Mouse (Mus musculus): Measurements from ENCODE around the gene Bend7. TPM values are rescaled to one million over a fixed set of nuclear protein-coding genes. Genes with fewer than 3 reads are reported as not detected.

Bend7 gene
- total and polyA plus RNA-seq, 3 experiments, result not detected

GRCm38 (mm10) chr2:4782809-4783641, 65.4 kb downstream of the Bend7 start:
- Histone ChIP-seq H3K9me3 (replicated peaks; ENCODE audit: insufficient read depth, low read length) (no peaks in the 10 kb centered on the region), H3K27ac (ENCODE audit: control insufficient read depth, low read depth, low read length) (no peak overlapping the region), H3K9ac (ENCODE audit: control insufficient read depth, low read depth, low read length, poor library complexity, severe bottlenecking) (no peak overlapping the region), H3K4me3 (ENCODE audit: control insufficient read depth in 1 of 2, insufficient read depth in 1 of 2, low read depth in 2 of 2, low read length in 2 of 2) (no peak overlapping the region), H3K36me3 (ENCODE audit: control insufficient read depth in 1 of 2, insufficient read depth in 2 of 2, low read length in 2 of 2) (no peaks in the 10 kb centered on the region), H3K27me3 (ENCODE audit: control insufficient read depth in 1 of 2, insufficient read depth in 2 of 2, low read length in 2 of 2) (peaks cover 10 to 11% of the 10 kb centered on the region in 2 experiments), H3K4me1 (ENCODE audit: control insufficient read depth in 1 of 2, insufficient read depth in 2 of 2, low read length in 2 of 2) (no peaks in the 10 kb centered on the region), H3K79me2 (ENCODE audit: control insufficient read depth, insufficient read depth, low read length, poor library complexity) (no peaks in the 10 kb centered on the region)
- no peak for DNase-seq (ENCODE audit: low read depth, low spot score)
- TF ChIP-seq E2F4 (IDR thresholded peaks at IDR 0.05; ENCODE audit: borderline replicate concordance, low read depth, low read length) (no peak), ZKSCAN1 (IDR thresholded peaks at IDR 0.05; ENCODE audit: low read depth, low read length) (no peak), MYC (IDR thresholded peaks at IDR 0.05; ENCODE audit: low read depth, low read length) (no peak), MAX (IDR thresholded peaks at IDR 0.05; ENCODE audit: low read length) (no peak), ZMIZ1 (IDR thresholded peaks at IDR 0.05; ENCODE audit: low read depth, low read length) (no peak), SMC3 (IDR thresholded peaks at IDR 0.05; ENCODE audit: low read depth, low read length) (no peak), MAFK (IDR thresholded peaks at IDR 0.05; ENCODE audit: borderline replicate concordance, low read depth, low read length) (no peak), UBTF (IDR thresholded peaks at IDR 0.05; ENCODE audit: borderline replicate concordance, insufficient read depth, low read depth, low read length) (no peak)

DNA sequence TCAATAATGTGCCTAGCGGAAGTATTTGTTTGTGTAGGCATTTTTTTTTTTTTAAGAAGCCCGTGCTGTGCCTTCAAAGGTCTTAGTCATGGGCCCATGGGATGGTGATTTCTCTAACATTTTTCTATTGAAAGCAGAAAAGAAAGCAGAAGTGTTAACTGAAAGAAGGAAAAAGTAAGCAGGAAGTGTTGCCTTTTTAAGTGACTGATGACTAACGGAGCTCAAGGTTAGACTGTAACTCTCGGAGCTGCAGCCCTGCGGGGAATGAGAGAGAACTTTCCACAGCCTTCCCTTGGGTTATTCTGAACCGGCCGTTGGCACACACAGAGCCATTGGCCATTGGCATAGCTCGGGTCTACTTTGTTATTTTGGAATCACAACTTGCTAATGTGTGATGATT, 66.4 kb downstream of the Bend7 start:
- H3K79me2 ChIP-seq (ENCODE audit: control insufficient read depth, insufficient read depth, low read length, poor library complexity), result no peaks in the 10 kb centered on the region
- no peak overlapping the region for H3K27ac ChIP-seq (ENCODE audit: control insufficient read depth, low read depth, low read length)
- no peaks in the 10 kb centered on the region for H3K9me3 ChIP-seq (replicated peaks; ENCODE audit: insufficient read depth, low read length)
- no peaks in the 10 kb centered on the region for H3K36me3 ChIP-seq (ENCODE audit: control insufficient read depth in 1 of 2, insufficient read depth in 2 of 2, low read length in 2 of 2)
- H3K27me3 ChIP-seq (ENCODE audit: control insufficient read depth in 1 of 2, insufficient read depth in 2 of 2, low read length in 2 of 2), result peaks cover 10 to 11% of the 10 kb centered on the region in 2 experiments
- H3K9ac ChIP-seq (ENCODE audit: control insufficient read depth, low read depth, low read length, poor library complexity, severe bottlenecking), result no peak overlapping the region
- DNase-seq (ENCODE audit: low read depth, low spot score), result no peak
- TF ChIP-seq GABPA (IDR thresholded peaks at IDR 0.05; ENCODE audit: low read depth, low read length) (no peak), E2F4 (IDR thresholded peaks at IDR 0.05; ENCODE audit: borderline replicate concordance, low read depth, low read length) (no peak), KAT2A (conservative IDR thresholded peaks at IDR 0.05; ENCODE audit: low read depth, low read length) (no peak), RAD21 (IDR thresholded peaks at IDR 0.05; ENCODE audit: low read depth, low read length) (no peak), BHLHE40 (IDR thresholded peaks at IDR 0.05; ENCODE audit: borderline replicate concordance, low read depth, low read length) (no peak), UBTF (IDR thresholded peaks at IDR 0.05; ENCODE audit: borderline replicate concordance, insufficient read depth, low read depth, low read length) (no peak), RCOR1 (IDR thresholded peaks at IDR 0.05; ENCODE audit: low read depth, low read length) (no peak), GATA1 (IDR thresholded peaks at IDR 0.05; ENCODE audit: low read depth, low read length) (no peak), POLR2AphosphoS5 (IDR thresholded peaks at IDR 0.05; ENCODE audit: borderline replicate concordance, low read depth, low read length) (no peak), CTCF (IDR thresholded peaks at IDR 0.05 in 2 of 3, conservative IDR thresholded peaks at IDR 0.05 in 1 of 3; ENCODE audit: control insufficient read depth in 1 of 3, insufficient read depth in 1 of 3, low read depth in 2 of 3, low read length in 3 of 3, poor library complexity in 1 of 3, severe bottlenecking in 1 of 3) (no peak), JUND (IDR thresholded peaks at IDR 0.05; ENCODE audit: low read depth, low read length) (no peak), HCFC1 (IDR thresholded peaks at IDR 0.05; ENCODE audit: low read depth, low read length) (no peak), MAZ (IDR thresholded peaks at IDR 0.05; ENCODE audit: low read depth, low read length) (no peak), ETS1 (IDR thresholded peaks at IDR 0.05; ENCODE audit: low read depth, low read length) (no peak)
- no peak overlapping the region for H3K4me3 ChIP-seq (ENCODE audit: control insufficient read depth in 1 of 2, insufficient read depth in 1 of 2, low read depth in 2 of 2, low read length in 2 of 2)
- H3K4me1 ChIP-seq (ENCODE audit: control insufficient read depth in 1 of 2, insufficient read depth in 2 of 2, low read length in 2 of 2), result no peaks in the 10 kb centered on the region

All from MEL (cell line).